Mouse (Mus musculus): ENCODE results near the gene Ctnnd1. TPM values are rescaled to one million over a fixed set of nuclear protein-coding genes. Genes with fewer than 3 reads are reported as not detected.

Gene Ctnnd1
- polyA plus RNA-seq, 1 experiment from 2014 or later = 18.6 TPM

GRCm38 (mm10) chr2:84623428-84624119, 27.0 kb downstream of the Ctnnd1 start:
- Histone ChIP-seq H3K27ac (no peak overlapping the region), H3K27me3 (replicated peaks) (no peaks in the 10 kb centered on the region), H3K4me1 (peaks cover 42% of the 10 kb centered on the region), H3K4me2 (no peak overlapping the region), H3K9ac (no peak overlapping the region), H3K9me3 (replicated peaks) (no peaks in the 10 kb centered on the region), H3K36me3 (peaks cover 40% of the 10 kb centered on the region), H3K4me3 (no peak overlapping the region)
- WGBS (ENCODE audit: insufficient replicate concordance) = 50% methylated on average over 3 of the region's 3 CpGs
- ATAC-seq = no peak

- H3K4me1 ChIP-seq = peaks cover 39% of the 10 kb centered on the region
- peaks cover 37% of the 10 kb centered on the region for H3K36me3 ChIP-seq
These were observed 27.9 kb downstream of the Ctnnd1 start for GRCm38 (mm10) chr2:84622668-84623067.

GRCm38 (mm10) chr2:84619646-84620340, 30.8 kb downstream of the Ctnnd1 start:
- Histone ChIP-seq H3K27ac (no peak overlapping the region), H3K4me2 (no peak overlapping the region)
- WGBS (ENCODE audit: insufficient replicate concordance) = 86% methylated on average over 21 of the region's 21 CpGs

More at GRCm38 (mm10) chr2:84622668-84623067, 27.9 kb downstream of the Ctnnd1 start:
- 69% methylated on average over 2 of the region's 2 CpGs for WGBS (ENCODE audit: insufficient replicate concordance)
- ATAC-seq = no peak
- H3K4me3 ChIP-seq = no peak overlapping the region
- no peak overlapping the region for H3K27ac ChIP-seq
- H3K9ac ChIP-seq = no peak overlapping the region
- H3K27me3 ChIP-seq (replicated peaks) = no peaks in the 10 kb centered on the region
- no peak overlapping the region for H3K4me2 ChIP-seq
- H3K9me3 ChIP-seq (replicated peaks) = no peaks in the 10 kb centered on the region

GRCm38 (mm10) chr2:84618914-84619313, 31.7 kb downstream of the Ctnnd1 start:
- no peak overlapping the region for H3K4me2 ChIP-seq
- no peaks in the 10 kb centered on the region for H3K27me3 ChIP-seq (replicated peaks)
- WGBS (ENCODE audit: insufficient replicate concordance) = 60% methylated on average over 2 of the region's 2 CpGs
- H3K4me1 ChIP-seq = peaks cover 24% of the 10 kb centered on the region
- no peak for ATAC-seq
- peaks cover 66% of the 10 kb centered on the region for H3K36me3 ChIP-seq
- H3K9me3 ChIP-seq (replicated peaks) = no peaks in the 10 kb centered on the region
- H3K27ac ChIP-seq = no peak overlapping the region
- no peak overlapping the region for H3K4me3 ChIP-seq
- no peak overlapping the region for H3K9ac ChIP-seq

More at GRCm38 (mm10) chr2:84619646-84620340, 30.8 kb downstream of the Ctnnd1 start:
- no peak overlapping the region for H3K9ac ChIP-seq
- H3K4me1 ChIP-seq = peaks cover 31% of the 10 kb centered on the region
- no peak overlapping the region for H3K4me3 ChIP-seq
- H3K27me3 ChIP-seq (replicated peaks) = no peaks in the 10 kb centered on the region
- peaks cover 64% of the 10 kb centered on the region for H3K36me3 ChIP-seq
- no peak for ATAC-seq
- no peaks in the 10 kb centered on the region for H3K9me3 ChIP-seq (replicated peaks)

GRCm38 (mm10) chr2:84617637-84618515, 32.7 kb downstream of the Ctnnd1 start:
- WGBS (ENCODE audit: insufficient replicate concordance) = 50% methylated on average over 3 of the region's 3 CpGs
- H3K9ac ChIP-seq = no peak overlapping the region
- H3K4me2 ChIP-seq = no peak overlapping the region
- no peak overlapping the region for H3K4me3 ChIP-seq
- no peaks in the 10 kb centered on the region for H3K27me3 ChIP-seq (replicated peaks)
- H3K9me3 ChIP-seq (replicated peaks) = no peaks in the 10 kb centered on the region
- H3K4me1 ChIP-seq = peaks cover 14% of the 10 kb centered on the region
- peak; percentile 35; the same call in 1 of the 2 replicates for ATAC-seq
- H3K27ac ChIP-seq = no peak overlapping the region
- peaks cover 75% of the 10 kb centered on the region for H3K36me3 ChIP-seq

GRCm38 (mm10) chr2:84612764-84613163, 37.8 kb downstream of the Ctnnd1 start:
- Histone ChIP-seq H3K4me1 (peaks cover 6% of the 10 kb centered on the region; the same call in 1 of the 2 replicates), H3K9me3 (replicated peaks) (no peaks in the 10 kb centered on the region), H3K4me2 (no peak overlapping the region), H3K27ac (no peak overlapping the region), H3K27me3 (replicated peaks) (no peaks in the 10 kb centered on the region), H3K4me3 (no peak overlapping the region), H3K36me3 (peaks cover 94% of the 10 kb centered on the region), H3K9ac (no peak overlapping the region)
- 90% methylated on average over 6 of the region's 6 CpGs for WGBS (ENCODE audit: insufficient replicate concordance)
- no peak for ATAC-seq

GRCm38 (mm10) chr2:84607842-84608241, 42.7 kb downstream of the Ctnnd1 start:
- Histone ChIP-seq H3K9ac (no peak overlapping the region), H3K36me3 (peaks cover 94% of the 10 kb centered on the region)
- 93% methylated on average over 1 of the region's 1 CpGs for WGBS (ENCODE audit: insufficient replicate concordance)

GRCm38 (mm10) chr2:84600977-84601376, 49.6 kb downstream of the Ctnnd1 start:
- Histone ChIP-seq H3K36me3 (peaks cover 60% of the 10 kb centered on the region), H3K27ac (no peak overlapping the region), H3K4me1 (no peaks in the 10 kb centered on the region), H3K9ac (no peak overlapping the region), H3K27me3 (replicated peaks) (no peaks in the 10 kb centered on the region), H3K4me2 (no peak overlapping the region), H3K4me3 (no peak overlapping the region), H3K9me3 (replicated peaks) (no peaks in the 10 kb centered on the region)
- 61% methylated on average over 2 of the region's 2 CpGs for whole genome bisulfite sequencing (ENCODE audit: insufficient replicate concordance)
- ATAC-seq = no peak

More at GRCm38 (mm10) chr2:84607842-84608241, 42.7 kb downstream of the Ctnnd1 start:
- no peak for ATAC-seq
- Histone ChIP-seq H3K9me3 (replicated peaks) (no peaks in the 10 kb centered on the region), H3K4me1 (no peaks in the 10 kb centered on the region), H3K27ac (no peak overlapping the region), H3K4me2 (no peak overlapping the region), H3K27me3 (replicated peaks) (no peaks in the 10 kb centered on the region), H3K4me3 (no peak overlapping the region)

- Histone ChIP-seq H3K36me3 (peaks cover 49% of the 10 kb centered on the region), H3K9ac (no peak overlapping the region), H3K4me2 (no peak overlapping the region), H3K27ac (no peak overlapping the region), H3K27me3 (replicated peaks) (no peaks in the 10 kb centered on the region), H3K4me3 (no peak overlapping the region), H3K9me3 (replicated peaks) (no peaks in the 10 kb centered on the region), H3K4me1 (no peaks in the 10 kb centered on the region)
- no peak for ATAC-seq
- 77% methylated on average over 6 of the region's 6 CpGs for WGBS (ENCODE audit: insufficient replicate concordance)
These were observed 51.2 kb downstream of the Ctnnd1 start for GRCm38 (mm10) chr2:84599270-84599888.

GRCm38 (mm10) chr2:84597123-84597522, 53.4 kb downstream of the Ctnnd1 start:
- H3K4me2 ChIP-seq = no peak overlapping the region
- 71% methylated on average over 1 of the region's 1 CpGs for WGBS (ENCODE audit: insufficient replicate concordance)
- H3K27ac ChIP-seq = no peak overlapping the region
- no peaks in the 10 kb centered on the region for H3K9me3 ChIP-seq (replicated peaks)
- no peak overlapping the region for H3K9ac ChIP-seq
- ATAC-seq = no peak
- H3K36me3 ChIP-seq = peaks cover 28% of the 10 kb centered on the region
- no peaks in the 10 kb centered on the region for H3K4me1 ChIP-seq
- no peak overlapping the region for H3K4me3 ChIP-seq
- H3K27me3 ChIP-seq (replicated peaks) = no peaks in the 10 kb centered on the region

- ATAC-seq = no peak
- no peak overlapping the region for H3K4me3 ChIP-seq
- no peak overlapping the region for H3K4me2 ChIP-seq
- H3K36me3 ChIP-seq = peaks cover 15% of the 10 kb centered on the region
- WGBS (ENCODE audit: insufficient replicate concordance) = 60% methylated on average over 8 of the region's 8 CpGs
- H3K27ac ChIP-seq = no peak overlapping the region
- no peaks in the 10 kb centered on the region for H3K4me1 ChIP-seq
- H3K9ac ChIP-seq = no peak overlapping the region
- H3K27me3 ChIP-seq (replicated peaks) = no peaks in the 10 kb centered on the region
- H3K9me3 ChIP-seq (replicated peaks) = no peaks in the 10 kb centered on the region
These were observed 57.8 kb downstream of the Ctnnd1 start for GRCm38 (mm10) chr2:84592801-84593200.
